Mouse (Mus musculus) erythroid progenitor cell, adult 5-6 weeks (primary cell): ENCODE measurements around the gene Wbp1. TPM values are rescaled to one million over a fixed set of nuclear protein-coding genes. Genes with fewer than 3 reads are reported as not detected.

Experiments used
- total RNA-seq, 2 experiments: library from RNA; stranded (forward) in 1 of 2; stranded (reverse) in 1 of 2; fragments of 150-400 nt in 1 of 2; fragments of 186-747, 209-891 nt in 1 of 2; gene quantifications; 2 replicates each; pipeline versions ENCODE4 v1.2.3 to v1.2.4; 2015 to 2017; ENCODE audit warnings: low replicate concordance in 2 of 2

Gene Wbp1
- total RNA-seq, 2 experiments from 2014 or later, result 42.3 to 83.6 TPM

Other genes with a start within 250 kb of the Wbp1 start
- not detected in 2 replicates for gene Sema4f, start 181.8 kb downstream of the Wbp1 start, total RNA-seq (2015; ENCODE audit: low replicate concordance)
- 0.39 TPM in 1 of 2 replicates, not detected in the other for gene Sema4f, start 181.8 kb downstream of the Wbp1 start, total RNA-seq (2017; ENCODE audit: low replicate concordance)
- gene M1ap, start 174.7 kb downstream of the Wbp1 start, total RNA-seq (2015; ENCODE audit: low replicate concordance), result 4.6 and 12.6 TPM in 2 replicates
- 2.6 and 19.8 TPM in 2 replicates for gene M1ap, start 174.7 kb downstream of the Wbp1 start, total RNA-seq (2017; ENCODE audit: low replicate concordance)
- 20.5 and 27.4 TPM in 2 replicates for gene Dok1, start 88.1 kb downstream of the Wbp1 start, total RNA-seq (2015; ENCODE audit: low replicate concordance)
- gene Dok1, start 88.1 kb downstream of the Wbp1 start, total RNA-seq (2017; ENCODE audit: low replicate concordance), result 26.9 and 34.7 TPM in 2 replicates
- 0.84 and 3.6 TPM in 2 replicates for gene Loxl3, start 87.4 kb downstream of the Wbp1 start, total RNA-seq (2015; ENCODE audit: low replicate concordance)
- gene Loxl3, start 87.4 kb downstream of the Wbp1 start, total RNA-seq (2017; ENCODE audit: low replicate concordance), result 0.38 and 3.2 TPM in 2 replicates
- gene Aup1, start 67.0 kb downstream of the Wbp1 start, total RNA-seq (2015; ENCODE audit: low replicate concordance), result 275 and 371 TPM in 2 replicates
- gene Aup1, start 67.0 kb downstream of the Wbp1 start, total RNA-seq (2017; ENCODE audit: low replicate concordance), result 190 and 242 TPM in 2 replicates
- gene Htra2, start 66.3 kb downstream of the Wbp1 start, total RNA-seq (2015; ENCODE audit: low replicate concordance), result 114 and 126 TPM in 2 replicates
- 65.7 and 87.8 TPM in 2 replicates for gene Htra2, start 66.3 kb downstream of the Wbp1 start, total RNA-seq (2017; ENCODE audit: low replicate concordance)
- gene Dqx1, start 63.7 kb downstream of the Wbp1 start, total RNA-seq (2015; ENCODE audit: low replicate concordance), result 2.5 and 6.8 TPM in 2 replicates
- 3.7 and 3.9 TPM in 2 replicates for gene Dqx1, start 63.7 kb downstream of the Wbp1 start, total RNA-seq (2017; ENCODE audit: low replicate concordance)
- not detected in 2 replicates for gene Tlx2, start 51.3 kb downstream of the Wbp1 start, total RNA-seq (2015; ENCODE audit: low replicate concordance)
- gene Tlx2, start 51.3 kb downstream of the Wbp1 start, total RNA-seq (2017; ENCODE audit: low replicate concordance), result not detected in 2 replicates
- 49.5 and 81.1 TPM in 2 replicates for gene Pcgf1, start 43.7 kb downstream of the Wbp1 start, total RNA-seq (2015; ENCODE audit: low replicate concordance)
- 7.6 and 21.1 TPM in 2 replicates for gene Pcgf1, start 43.7 kb downstream of the Wbp1 start, total RNA-seq (2017; ENCODE audit: low replicate concordance)
- gene Lbx2, start 35.2 kb downstream of the Wbp1 start, total RNA-seq (2015; ENCODE audit: low replicate concordance), result not detected in 2 replicates
- gene Lbx2, start 35.2 kb downstream of the Wbp1 start, total RNA-seq (2017; ENCODE audit: low replicate concordance), result not detected in 2 replicates
- gene Ccdc142, start 20.0 kb downstream of the Wbp1 start, total RNA-seq (2015; ENCODE audit: low replicate concordance), result 1.1 TPM in 1 of 2 replicates, not detected in the other
- 3.7 TPM in 1 of 2 replicates, not detected in the other for gene Ccdc142, start 20.0 kb downstream of the Wbp1 start, total RNA-seq (2017; ENCODE audit: low replicate concordance)
- 2.9 TPM in 1 of 2 replicates, not detected in the other for gene Gm42688, start 19.9 kb downstream of the Wbp1 start, total RNA-seq (2015; ENCODE audit: low replicate concordance)
- gene Gm42688, start 19.9 kb downstream of the Wbp1 start, total RNA-seq (2017; ENCODE audit: low replicate concordance), result 1.1 and 3.5 TPM in 2 replicates
- gene Mrpl53, start 12.5 kb downstream of the Wbp1 start, total RNA-seq (2015; ENCODE audit: low replicate concordance), result 49.5 and 61.6 TPM in 2 replicates
- gene Mrpl53, start 12.5 kb downstream of the Wbp1 start, total RNA-seq (2017; ENCODE audit: low replicate concordance), result 36.2 and 38.0 TPM in 2 replicates
- gene Mogs, start 6.1 kb downstream of the Wbp1 start, total RNA-seq (2015; ENCODE audit: low replicate concordance), result 4.6 and 14.4 TPM in 2 replicates
- gene Mogs, start 6.1 kb downstream of the Wbp1 start, total RNA-seq (2017; ENCODE audit: low replicate concordance), result 13.1 and 17.1 TPM in 2 replicates
- gene Ino80b, start 3.9 kb upstream of the Wbp1 start, total RNA-seq (2015; ENCODE audit: low replicate concordance), result 5.8 and 7.5 TPM in 2 replicates
- gene Ino80b, start 3.9 kb upstream of the Wbp1 start, total RNA-seq (2017; ENCODE audit: low replicate concordance), result 7.4 and 24.1 TPM in 2 replicates
- not detected in 2 replicates for gene Rtkn, start 13.9 kb upstream of the Wbp1 start, total RNA-seq (2015; ENCODE audit: low replicate concordance)
- 0.30 TPM in 1 of 2 replicates, not detected in the other for gene Rtkn, start 13.9 kb upstream of the Wbp1 start, total RNA-seq (2017; ENCODE audit: low replicate concordance)
- not detected in 2 replicates for gene Wdr54, start 34.8 kb upstream of the Wbp1 start, total RNA-seq (2015; ENCODE audit: low replicate concordance)
- not detected in 2 replicates for gene Wdr54, start 34.8 kb upstream of the Wbp1 start, total RNA-seq (2017; ENCODE audit: low replicate concordance)
- gene 1700003E16Rik, start 34.8 kb upstream of the Wbp1 start, total RNA-seq (2015; ENCODE audit: low replicate concordance), result not detected in 2 replicates
- gene 1700003E16Rik, start 34.8 kb upstream of the Wbp1 start, total RNA-seq (2017; ENCODE audit: low replicate concordance), result not detected in 2 replicates
- 27.7 and 33.5 TPM in 2 replicates for gene Dctn1, start 44.4 kb upstream of the Wbp1 start, total RNA-seq (2015; ENCODE audit: low replicate concordance)
- 74.6 and 104 TPM in 2 replicates for gene Dctn1, start 44.4 kb upstream of the Wbp1 start, total RNA-seq (2017; ENCODE audit: low replicate concordance)
- not detected in 2 replicates for gene Slc4a5, start 98.3 kb upstream of the Wbp1 start, total RNA-seq (2015; ENCODE audit: low replicate concordance)
- gene Slc4a5, start 98.3 kb upstream of the Wbp1 start, total RNA-seq (2017; ENCODE audit: low replicate concordance), result 0.39 TPM in 1 of 2 replicates, not detected in the other
- gene Mthfd2, start 204.3 kb upstream of the Wbp1 start, total RNA-seq (2015; ENCODE audit: low replicate concordance), result 34.8 and 56.6 TPM in 2 replicates
- 37.2 and 37.9 TPM in 2 replicates for gene Mthfd2, start 204.3 kb upstream of the Wbp1 start, total RNA-seq (2017; ENCODE audit: low replicate concordance)
- 94.3 and 94.8 TPM in 2 replicates for gene Mob1a, start 204.5 kb upstream of the Wbp1 start, total RNA-seq (2015; ENCODE audit: low replicate concordance)
- 88.7 and 102 TPM in 2 replicates for gene Mob1a, start 204.5 kb upstream of the Wbp1 start, total RNA-seq (2017; ENCODE audit: low replicate concordance)
- 187 and 245 TPM in 2 replicates for gene Bola3, start 227.6 kb upstream of the Wbp1 start, total RNA-seq (2015; ENCODE audit: low replicate concordance)
- gene Bola3, start 227.6 kb upstream of the Wbp1 start, total RNA-seq (2017; ENCODE audit: low replicate concordance), result 109 and 149 TPM in 2 replicates